Mouse (Mus musculus) gastrocnemius, adult 18-20 months (tissue): ENCODE data around the gene 2010003K11Rik. TPM values are rescaled to one million over a fixed set of nuclear protein-coding genes. Genes with fewer than 3 reads are reported as not detected.
"Not testable (repeated sequence)": the region's sequence is repeated elsewhere in the genome, so short reads cannot be mapped to it uniquely, and the experiment has no call there.

ENCODE experiments used
- DNase-seq: peaks from one replicate; pipeline ENCODE4 v3.0.0; 2021; ENCODE audit warnings: low spot score
- total RNA-seq, 2 experiments: library from RNA; stranded (reverse); gene quantifications; 2 replicates each; pipeline ENCODE4 v1.2.3; 2021

2010003K11Rik gene
- total RNA-seq, 2 experiments from 2014 or later, result not detected

DNA sequence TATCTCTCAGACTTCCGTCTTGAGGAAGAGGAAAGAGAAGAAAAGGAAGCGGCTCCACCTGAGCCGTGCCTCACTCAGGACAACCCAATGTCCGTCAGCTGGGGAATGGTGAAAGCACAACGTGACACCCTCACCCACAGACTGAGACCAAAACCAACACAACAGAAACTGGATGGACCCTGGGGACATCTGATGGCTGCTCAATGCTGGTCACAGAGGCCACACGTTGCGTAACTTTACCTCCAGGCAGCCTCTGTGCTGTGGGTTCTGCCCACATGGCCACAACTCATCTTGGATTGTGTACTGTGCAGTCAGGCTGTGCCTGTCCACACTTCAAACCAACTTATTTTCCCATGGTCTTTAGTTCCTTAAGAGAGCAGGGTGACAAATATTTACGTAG is 36.4 kb downstream of the 2010003K11Rik start:
- no peak for DNase-seq

DNA sequence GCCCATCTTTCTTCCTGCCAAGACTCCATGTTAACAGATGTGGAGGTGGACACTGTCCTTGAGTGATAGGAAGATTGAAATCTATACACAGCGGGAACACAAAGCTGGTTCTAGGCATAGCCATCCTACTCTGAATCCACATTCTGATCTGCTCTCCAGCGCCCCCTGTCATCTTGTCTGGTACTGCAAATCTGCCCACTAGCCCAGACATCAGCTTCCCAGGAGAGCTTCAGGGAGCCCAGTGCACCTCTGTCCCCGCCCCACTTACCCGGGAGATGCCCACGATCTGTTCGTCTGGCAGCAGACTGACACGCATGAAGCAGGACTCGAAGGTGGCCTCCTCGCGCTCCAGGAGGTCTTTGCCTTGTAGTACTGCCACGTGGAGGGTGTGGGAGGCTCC is 42.2 kb downstream of the 2010003K11Rik start:
- peak; percentile 33 for DNase-seq

DNA sequence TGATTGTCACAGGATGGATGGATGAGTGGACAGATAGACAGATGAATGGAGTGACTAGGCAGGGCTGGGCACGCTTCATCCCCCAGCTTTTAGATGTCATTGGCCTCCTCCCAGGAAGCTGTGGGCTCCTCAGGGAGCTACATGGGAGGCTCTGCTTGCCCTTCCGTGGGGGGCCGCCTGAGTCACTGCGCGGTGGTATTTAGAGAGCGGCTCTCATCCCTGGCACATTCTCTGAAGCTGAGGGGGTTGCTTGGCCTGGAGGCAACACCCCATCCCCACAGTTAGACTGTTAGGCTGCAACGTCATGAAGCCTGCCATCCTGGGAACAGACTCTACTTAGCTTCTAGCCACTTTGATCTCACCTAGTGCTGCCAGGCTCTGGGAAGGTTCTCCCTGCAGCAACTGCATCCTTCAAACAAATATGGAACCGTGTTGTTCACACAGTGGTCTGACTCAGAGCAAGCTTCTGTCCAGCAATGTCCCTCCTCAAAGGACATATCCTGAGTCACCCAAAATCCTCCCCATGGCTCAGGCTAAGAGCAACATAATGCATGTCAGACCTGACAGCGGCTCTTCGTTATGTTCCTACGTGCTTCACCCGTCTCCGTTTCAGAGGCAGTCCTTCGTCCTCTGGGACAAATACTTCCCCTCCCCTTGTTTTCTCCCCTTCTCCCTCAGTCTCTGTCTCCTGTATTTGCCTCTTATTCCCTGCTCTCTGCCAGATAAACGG is 43.1 kb downstream of the 2010003K11Rik start:
- no peak for DNase-seq

DNA sequence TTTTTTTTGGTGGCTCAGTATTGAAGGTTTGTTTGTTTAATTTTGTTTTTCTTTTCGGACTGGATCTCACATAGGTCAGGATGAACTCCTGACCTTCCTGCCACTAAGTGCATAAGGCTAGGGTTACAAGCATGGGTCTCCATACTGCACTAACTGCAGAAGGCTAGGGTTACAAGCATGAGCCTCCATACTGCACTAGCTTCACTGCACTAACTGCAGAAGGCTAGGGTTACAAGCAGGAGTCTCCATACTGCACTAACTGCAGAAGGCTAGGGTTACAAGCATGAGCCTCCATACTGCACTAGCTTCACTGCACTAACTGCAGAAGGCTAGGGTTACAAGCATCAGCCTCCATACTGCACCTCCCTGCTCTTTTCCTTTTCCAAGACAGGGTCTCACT is 44.3 kb downstream of the 2010003K11Rik start:
- DNase-seq, result not testable (repeated sequence)

DNA sequence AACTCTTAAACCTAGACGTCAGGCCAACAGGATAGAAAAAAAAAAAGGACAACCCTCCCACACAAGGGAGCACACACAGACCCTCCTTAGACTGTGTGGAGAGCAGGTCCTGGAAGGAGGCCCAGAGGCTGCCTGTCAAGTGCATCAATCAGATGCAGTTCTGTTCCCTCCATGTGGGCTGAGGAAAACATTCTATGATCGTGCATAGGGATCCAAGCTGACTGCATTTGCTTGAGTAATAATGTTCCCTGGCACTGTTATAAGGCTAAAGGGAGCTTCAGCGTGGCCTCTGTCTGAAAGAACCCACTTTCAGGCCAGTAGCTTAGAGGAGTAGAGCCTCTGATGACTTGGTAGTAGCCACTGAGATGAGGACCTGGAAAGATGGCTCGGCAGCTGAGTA is 45.9 kb downstream of the 2010003K11Rik start:
- DNase-seq, result no peak

DNA sequence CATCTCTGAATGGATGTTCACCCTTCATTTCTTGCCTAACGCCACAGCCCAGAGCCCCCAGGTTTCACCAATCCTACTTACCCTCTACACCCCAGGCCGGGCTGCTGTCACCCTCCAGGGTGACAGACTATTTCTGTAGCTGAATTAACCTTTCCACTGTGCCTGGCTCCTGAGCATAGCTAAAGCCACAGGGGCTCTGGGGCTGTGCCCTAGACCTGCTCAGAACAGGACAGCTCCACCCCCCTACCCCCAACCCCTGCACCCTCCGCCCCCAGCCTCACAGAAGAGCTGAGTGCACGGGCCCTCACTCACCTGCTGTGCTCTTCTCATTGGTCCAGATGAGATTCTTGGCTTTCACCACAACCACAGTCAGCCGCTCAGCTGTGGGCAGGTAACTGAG is 46.4 kb downstream of the 2010003K11Rik start:
- no peak for DNase-seq

DNA sequence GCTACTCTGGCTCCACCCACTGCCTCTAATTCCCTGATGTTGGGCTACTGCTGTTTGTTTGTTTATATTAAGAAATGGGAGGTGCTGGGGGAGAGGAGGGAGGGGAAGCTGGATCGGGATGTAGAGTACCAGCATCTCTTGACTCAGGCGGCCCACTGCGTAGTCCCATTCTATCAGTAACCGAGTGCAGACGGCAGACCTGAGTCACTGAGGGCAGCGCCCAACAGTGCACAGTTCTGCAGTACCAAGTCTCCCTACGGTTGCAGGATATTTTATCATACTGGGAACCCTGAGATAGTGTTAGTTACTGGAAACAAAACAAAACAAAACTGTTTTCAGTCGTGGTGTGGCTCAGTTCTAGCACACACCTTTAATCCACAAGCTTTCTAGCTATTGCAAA is 47.3 kb downstream of the 2010003K11Rik start:
- DNase-seq, result no peak

DNA sequence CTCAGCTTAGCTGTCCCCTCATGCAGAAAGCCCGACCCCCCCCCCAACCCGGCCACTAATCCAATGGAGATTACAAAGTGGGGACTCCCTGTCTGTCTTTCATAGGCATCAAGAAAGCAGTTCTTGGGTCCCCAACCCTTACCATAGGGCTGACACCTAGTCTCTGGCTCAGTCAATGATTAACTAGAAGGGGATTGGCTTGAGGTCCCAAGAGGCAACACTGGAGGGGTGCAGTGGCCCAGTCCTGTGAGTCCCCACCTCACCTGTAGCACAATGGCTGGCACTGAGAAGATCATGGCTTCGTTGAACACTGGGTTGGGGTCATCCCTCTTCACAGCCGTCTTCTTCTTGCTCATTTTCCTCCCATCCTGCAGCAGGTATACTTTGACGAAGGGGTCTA is 47.7 kb downstream of the 2010003K11Rik start:
- DNase-seq, result no peak

DNA sequence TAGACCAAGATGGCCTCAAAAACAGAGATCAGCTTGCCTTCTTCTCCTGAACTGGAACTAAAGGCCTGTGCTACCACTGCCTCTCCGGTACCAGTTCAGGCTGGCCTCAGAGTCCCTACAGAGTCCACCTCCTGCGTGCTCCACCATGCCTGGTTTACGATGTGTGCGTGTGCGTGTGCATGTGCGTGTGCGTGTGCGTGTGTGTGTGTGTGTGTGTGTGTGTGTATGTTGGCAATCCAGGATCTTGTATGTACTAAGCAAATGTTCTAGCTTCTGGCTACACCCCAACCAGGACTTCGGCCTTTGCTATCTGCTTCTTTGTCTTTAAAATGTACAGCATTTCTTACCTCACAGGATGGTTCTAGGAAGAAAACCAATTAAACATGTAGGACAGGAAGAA is 49.2 kb downstream of the 2010003K11Rik start:
- DNase-seq, result no peak

DNA sequence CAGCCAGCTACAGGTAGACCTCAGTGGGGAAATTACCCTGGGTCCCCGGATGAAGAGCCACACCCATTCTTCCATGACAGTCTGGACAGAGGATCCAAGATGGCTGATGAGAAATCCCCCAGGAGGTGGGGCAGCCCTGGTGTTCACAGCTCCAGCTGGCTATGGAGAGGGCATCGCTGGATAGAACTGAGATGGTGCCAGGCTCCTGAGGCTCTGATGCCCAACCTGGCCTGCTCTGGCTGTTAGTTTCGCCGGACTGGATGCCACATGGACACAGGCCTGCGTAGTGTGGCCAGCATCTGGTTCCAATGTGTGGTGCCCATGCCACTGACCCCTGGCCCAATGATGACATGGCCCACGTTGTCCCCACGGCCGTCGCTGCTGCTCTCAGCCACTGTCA is 50.9 kb downstream of the 2010003K11Rik start:
- DNase-seq, result no peak

Other genes with a start within 250 kb of the 2010003K11Rik start
- gene Ssh3, start 229.4 kb downstream of the 2010003K11Rik start, total RNA-seq, result 1 to 10 TPM; 2.8 to 3.4 TPM
- gene Ankrd13d, start 215.4 kb downstream of the 2010003K11Rik start, total RNA-seq, result under 1 TPM; 0.16 to 0.81 TPM
- gene Grk2, start 192.4 kb downstream of the 2010003K11Rik start, total RNA-seq, result 10 to 100 TPM; 50.7 to 60.8 TPM
- gene Kdm2a, start 100.3 kb downstream of the 2010003K11Rik start, total RNA-seq, result 10 to 100 TPM; 33.4 to 36.8 TPM
- under 1 TPM; 0.27 to 0.31 TPM for gene Rhod, start 59.2 kb downstream of the 2010003K11Rik start, total RNA-seq
- gene Syt12, start 21.1 kb downstream of the 2010003K11Rik start, total RNA-seq, result 1 to 10 TPM; 1.9 to 2.1 TPM
- gene Pcx, start 11.9 kb upstream of the 2010003K11Rik start, total RNA-seq, result 100 to 1,000 TPM in 1 of 2 experiments, 10 to 100 TPM in 1; 57.4 to 111 TPM
- 1 to 10 TPM in 1 of 2 experiments, under 1 TPM in 1; 0.94 to 1.2 TPM for gene Lrfn4, start 117.1 kb upstream of the 2010003K11Rik start, total RNA-seq
- 1 to 10 TPM; 4.3 to 4.5 TPM for gene Rce1, start 127.1 kb upstream of the 2010003K11Rik start, total RNA-seq
- under 1 TPM in 1 of 2 experiments, not detected in 1; 0.31 TPM for gene Gm960, start 200.1 kb upstream of the 2010003K11Rik start, total RNA-seq
- under 1 TPM; 0.02 to 0.07 TPM for gene Sptbn2, start 212.6 kb upstream of the 2010003K11Rik start, total RNA-seq